Mouse (Mus musculus): Measurements from ENCODE around the gene Gm10198. TPM values are rescaled to one million over a fixed set of nuclear protein-coding genes. Genes with fewer than 3 reads are reported as not detected.

Gene Gm10198
- total and polyA plus RNA-seq, 3 experiments, result not detected

DNA sequence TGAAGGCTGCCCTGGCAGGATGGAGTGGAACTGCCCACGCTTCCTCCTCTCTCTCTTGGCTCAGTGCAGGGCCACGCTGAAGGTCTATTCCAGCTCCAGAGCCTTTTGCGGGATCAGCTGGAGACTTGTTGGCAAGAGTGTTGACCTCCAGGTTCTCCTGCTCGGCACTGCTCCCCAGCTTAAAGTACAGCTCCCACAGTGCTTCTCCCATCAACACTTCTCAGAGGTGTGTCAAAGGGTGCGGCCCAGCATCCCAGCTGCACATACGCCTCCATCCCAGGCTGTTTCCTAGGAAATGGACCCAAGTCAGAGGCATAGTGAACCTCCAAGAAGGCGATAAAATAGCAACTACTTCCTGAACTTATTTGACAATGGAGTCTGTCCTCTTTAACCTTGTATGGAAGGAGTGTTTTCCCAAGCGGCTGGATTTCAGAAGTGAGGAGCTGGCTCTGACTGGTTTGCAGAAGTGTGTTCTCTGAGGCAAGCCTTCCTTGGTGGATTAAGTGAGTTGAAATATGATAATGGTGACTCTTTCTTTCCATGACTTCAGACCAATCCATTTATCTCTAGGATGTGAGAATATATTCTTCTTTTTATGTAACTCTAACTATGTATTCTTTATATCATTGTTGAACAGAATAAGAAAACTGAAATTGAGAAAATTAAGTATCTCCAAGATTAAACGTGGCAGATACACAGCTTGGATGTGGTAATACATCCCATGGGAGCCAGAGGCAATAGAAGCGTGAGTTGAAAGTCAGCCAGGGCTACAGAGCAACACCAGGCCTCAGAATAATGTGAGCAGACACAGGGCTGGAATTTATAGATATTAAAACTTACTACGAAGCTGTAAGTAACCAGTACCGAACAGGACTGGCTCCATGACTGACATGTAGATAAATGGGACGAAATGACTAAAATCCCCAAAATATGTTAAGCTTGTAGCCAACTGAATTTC lies 23.9 kb downstream of the Gm10198 start:
- Histone ChIP-seq H3K9ac (ENCODE audit: control insufficient read depth, low read depth, low read length, poor library complexity, severe bottlenecking) (no peak overlapping the region), H3K4me3 (ENCODE audit: control insufficient read depth in 1 of 2, insufficient read depth in 1 of 2, low read depth in 2 of 2, low read length in 2 of 2) (no peak overlapping the region), H3K27me3 (ENCODE audit: control insufficient read depth in 1 of 2, insufficient read depth in 2 of 2, low read length in 2 of 2) (no peaks in the 10 kb centered on the region; a peak in 1 of 4 replicates), H3K4me1 (ENCODE audit: control insufficient read depth in 1 of 2, insufficient read depth in 2 of 2, low read length in 2 of 2) (no peaks in the 10 kb centered on the region), H3K36me3 (ENCODE audit: control insufficient read depth in 1 of 2, insufficient read depth in 2 of 2, low read length in 2 of 2) (no peaks in the 10 kb centered on the region), H3K27ac (ENCODE audit: control insufficient read depth, low read depth, low read length) (no peak overlapping the region), H3K9me3 (replicated peaks; ENCODE audit: insufficient read depth, low read length) (no peaks in the 10 kb centered on the region), H3K79me2 (ENCODE audit: control insufficient read depth, insufficient read depth, low read length, poor library complexity) (no peaks in the 10 kb centered on the region)
- TF ChIP-seq ZC3H11A (IDR thresholded peaks at IDR 0.05; ENCODE audit: low read depth, low read length), result no peak
- no peak for TF ChIP-seq SIN3A (IDR thresholded peaks at IDR 0.05; ENCODE audit: low read length)
- TF ChIP-seq ZKSCAN1 (IDR thresholded peaks at IDR 0.05; ENCODE audit: low read depth, low read length), result no peak
- no peak for TF ChIP-seq KAT2A (conservative IDR thresholded peaks at IDR 0.05; ENCODE audit: low read depth, low read length)
- TF ChIP-seq MYB (IDR thresholded peaks at IDR 0.05; ENCODE audit: low read depth, low read length), result no peak
- no peak for TF ChIP-seq MAFK (IDR thresholded peaks at IDR 0.05; ENCODE audit: borderline replicate concordance, low read depth, low read length)
- no peak for TF ChIP-seq RAD21 (IDR thresholded peaks at IDR 0.05; ENCODE audit: low read depth, low read length)
- TF ChIP-seq NRF1 (IDR thresholded peaks at IDR 0.05; ENCODE audit: insufficient read depth, low read depth, low read length, poor library complexity, severe bottlenecking), result no peak
- no peak for TF ChIP-seq SMC3 (IDR thresholded peaks at IDR 0.05; ENCODE audit: low read depth, low read length)
- TF ChIP-seq GATA1 (IDR thresholded peaks at IDR 0.05; ENCODE audit: low read depth, low read length), result no peak
- no peak for TF ChIP-seq TBP (IDR thresholded peaks at IDR 0.05; ENCODE audit: low read depth, low read length)
- no peak for TF ChIP-seq CHD1 (IDR thresholded peaks at IDR 0.05; ENCODE audit: low read depth, low read length)
- TF ChIP-seq HCFC1 (IDR thresholded peaks at IDR 0.05; ENCODE audit: low read depth, low read length), result no peak
- no peak for DNase-seq (ENCODE audit: low read depth, low spot score)

DNA sequence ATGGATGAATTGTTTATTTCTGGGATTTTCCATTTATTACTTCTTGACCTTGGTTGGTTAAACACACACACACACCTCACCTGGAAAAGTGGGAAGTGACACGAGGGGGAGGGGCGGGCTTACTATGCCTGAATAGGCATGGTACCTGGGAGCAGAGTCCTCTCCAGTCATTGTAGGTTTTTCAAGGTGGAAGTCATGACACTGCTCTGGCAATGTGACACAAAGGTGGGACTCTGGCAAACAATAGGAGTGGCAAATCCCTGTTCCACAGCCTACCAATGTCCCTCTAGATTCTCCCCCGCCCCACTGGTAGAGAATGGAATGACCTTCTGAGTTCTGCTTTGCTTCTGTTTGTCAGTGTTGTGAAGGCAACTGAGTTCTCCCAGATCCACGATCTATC lies 27.8 kb downstream of the Gm10198 start:
- Histone ChIP-seq H3K4me1 (ENCODE audit: control insufficient read depth in 1 of 2, insufficient read depth in 2 of 2, low read length in 2 of 2) (no peaks in the 10 kb centered on the region), H3K27me3 (ENCODE audit: control insufficient read depth in 1 of 2, insufficient read depth in 2 of 2, low read length in 2 of 2) (no peaks in the 10 kb centered on the region; a peak in 2 of 4 replicates), H3K9ac (ENCODE audit: control insufficient read depth, low read depth, low read length, poor library complexity, severe bottlenecking) (no peak overlapping the region), H3K79me2 (ENCODE audit: control insufficient read depth, insufficient read depth, low read length, poor library complexity) (no peaks in the 10 kb centered on the region), H3K36me3 (ENCODE audit: control insufficient read depth in 1 of 2, insufficient read depth in 2 of 2, low read length in 2 of 2) (no peaks in the 10 kb centered on the region), H3K9me3 (replicated peaks; ENCODE audit: insufficient read depth, low read length) (no peaks in the 10 kb centered on the region), H3K27ac (ENCODE audit: control insufficient read depth, low read depth, low read length) (no peak overlapping the region), H3K4me3 (ENCODE audit: control insufficient read depth in 1 of 2, insufficient read depth in 1 of 2, low read depth in 2 of 2, low read length in 2 of 2) (no peak overlapping the region)
- TF ChIP-seq CTCF (IDR thresholded peaks at IDR 0.05 in 2 of 3, conservative IDR thresholded peaks at IDR 0.05 in 1 of 3; ENCODE audit: control insufficient read depth in 1 of 3, insufficient read depth in 1 of 3, low read depth in 2 of 3, low read length in 3 of 3, poor library complexity in 1 of 3, severe bottlenecking in 1 of 3), result no peak
- TF ChIP-seq ZNF384 (IDR thresholded peaks at IDR 0.05; ENCODE audit: low read depth, low read length), result no peak
- no peak for TF ChIP-seq GATA1 (IDR thresholded peaks at IDR 0.05; ENCODE audit: low read depth, low read length)
- DNase-seq (ENCODE audit: low read depth, low spot score), result no peak
